Mouse (Mus musculus): ENCODE measurements around the gene 3425401B19Rik.

3425401B19Rik gene

DNA sequence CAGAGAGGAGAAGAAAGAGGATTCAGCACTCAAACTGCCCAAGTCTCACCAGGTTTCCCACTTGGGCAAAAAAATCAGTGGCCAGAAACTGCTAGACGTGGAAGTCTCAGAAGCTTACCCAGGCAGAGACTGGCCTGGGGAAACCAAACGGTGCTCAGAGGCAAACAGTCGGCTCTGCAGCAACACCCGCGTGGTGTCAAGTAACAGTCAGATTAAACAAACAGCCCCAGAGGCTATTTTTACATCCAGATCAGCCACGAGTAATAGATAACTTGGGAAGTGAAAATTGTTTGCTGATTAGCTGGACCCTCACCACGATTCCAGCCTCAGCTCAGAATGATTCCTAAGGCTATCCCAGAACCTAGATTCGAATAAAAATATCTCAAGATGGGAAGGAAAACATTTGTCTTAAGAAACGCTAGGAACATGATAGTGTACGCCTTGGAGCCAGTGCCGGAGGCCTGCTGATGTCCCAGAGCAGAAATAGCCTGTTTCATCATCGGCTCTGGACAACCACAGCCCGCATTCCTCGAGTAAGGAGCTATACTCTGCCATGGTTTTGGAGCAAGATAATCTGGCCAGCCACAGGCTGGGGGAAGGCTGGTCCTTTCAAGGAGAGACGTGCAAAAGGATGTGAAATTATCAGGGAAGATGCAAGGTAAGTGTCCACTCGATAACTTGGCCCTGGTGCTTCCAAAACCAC, at the start of gene 3425401B19Rik:
TSS of gene 3425401B19Rik (minus strand) at position 170 of the 703 bp plus-strand sequence.
- no peak for DNase-seq (ENCODE audit: low spot score in 2 of 2)

DNA sequence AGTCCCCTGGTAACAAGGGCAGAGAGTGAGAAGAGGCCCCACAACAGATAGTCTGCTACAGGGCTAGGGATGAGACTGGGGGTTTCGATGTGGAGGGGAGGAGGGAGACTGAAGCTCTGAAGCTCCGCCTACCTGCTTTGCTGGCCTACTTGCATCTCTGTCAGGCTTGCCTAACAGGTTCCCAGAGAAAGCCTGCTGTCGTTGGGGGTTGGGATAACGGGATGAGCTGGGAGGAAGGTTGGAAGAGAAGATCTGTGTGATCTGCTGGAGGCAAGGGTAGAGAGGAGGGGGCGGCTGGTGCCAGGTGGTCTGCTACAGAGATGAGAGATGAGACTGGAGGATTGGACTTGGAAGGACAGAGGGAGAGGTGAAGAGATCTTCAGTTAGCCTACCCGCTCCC, 47.9 kb upstream of the 3425401B19Rik start:
- DNase-seq (ENCODE audit: low spot score in 2 of 2) = no peak

DNA sequence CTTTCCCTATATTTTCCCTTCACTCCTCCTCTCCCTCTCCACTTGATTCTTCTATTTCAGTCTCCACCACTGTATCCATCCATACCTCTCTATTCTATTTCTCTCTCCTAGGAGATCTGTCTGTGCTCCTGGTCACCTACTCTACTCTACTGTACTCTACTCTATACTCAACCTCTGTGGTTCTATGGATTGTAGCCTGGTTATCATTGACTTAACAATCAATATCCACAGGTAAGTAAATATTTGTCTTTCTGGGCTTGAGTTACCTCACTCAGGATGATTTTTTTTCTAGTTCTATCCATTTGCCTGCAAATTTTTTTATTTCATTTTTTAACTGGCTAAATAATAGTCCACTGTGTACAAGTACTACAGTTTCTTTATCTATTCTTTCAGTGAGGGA, 41.8 kb upstream of the 3425401B19Rik start:
- DNase-seq (ENCODE audit: low spot score in 2 of 2) = no peak

DNA sequence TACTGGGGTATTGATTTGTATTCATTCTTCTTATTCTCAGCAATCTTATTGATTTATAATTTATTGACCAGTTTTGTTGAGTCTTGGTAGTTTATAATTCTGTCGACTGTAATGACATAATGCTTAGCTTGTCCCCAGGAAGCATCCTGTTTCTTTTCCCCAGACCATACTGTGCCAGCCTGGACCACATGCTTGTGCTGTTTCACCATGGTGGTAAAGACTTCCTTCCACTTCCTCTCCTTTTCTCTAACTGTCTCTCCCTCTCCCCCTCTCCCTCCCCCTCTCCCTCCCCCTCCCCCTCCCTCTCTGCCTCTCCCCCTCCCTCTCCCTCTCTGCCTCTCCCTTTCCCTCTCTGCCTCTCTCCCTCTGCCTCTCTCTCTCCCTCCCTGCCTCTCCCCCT, 36.4 kb upstream of the 3425401B19Rik start:
- DNase-seq (ENCODE audit: low spot score in 2 of 2) = no peak

DNA sequence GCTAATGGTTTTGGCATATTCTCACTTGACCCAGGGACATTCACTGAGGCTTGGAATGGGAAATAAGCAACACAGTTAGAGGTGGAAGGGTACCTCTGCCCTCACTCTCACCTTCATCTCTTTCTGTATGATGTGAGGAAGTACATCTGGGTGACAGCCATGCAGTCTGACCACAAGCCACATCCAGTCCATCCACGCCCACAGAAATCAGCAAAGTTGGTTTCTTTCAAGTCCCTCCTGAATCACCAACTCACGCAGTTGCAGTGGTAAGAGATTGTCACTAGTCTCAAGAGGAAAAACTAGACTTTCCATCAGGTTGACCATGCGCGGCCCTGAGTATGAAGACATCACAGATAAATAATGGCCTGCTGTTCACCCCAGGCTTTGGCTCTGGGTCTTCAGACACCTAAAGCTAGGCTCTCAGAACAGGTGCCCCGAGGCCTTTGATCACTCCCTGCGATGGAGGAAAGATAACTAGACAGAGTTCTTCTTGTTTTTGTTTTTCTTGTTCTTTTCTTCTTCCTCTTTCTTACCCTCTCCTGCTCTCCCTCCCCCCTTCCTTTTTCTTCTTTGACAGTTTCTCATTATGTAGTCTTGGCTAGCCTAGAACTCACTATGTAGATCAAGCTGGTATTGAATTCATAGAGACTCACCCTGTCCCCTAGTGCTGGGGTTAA, 31.8 kb upstream of the 3425401B19Rik start:
- no peak for DNase-seq (ENCODE audit: low spot score in 2 of 2)

DNA sequence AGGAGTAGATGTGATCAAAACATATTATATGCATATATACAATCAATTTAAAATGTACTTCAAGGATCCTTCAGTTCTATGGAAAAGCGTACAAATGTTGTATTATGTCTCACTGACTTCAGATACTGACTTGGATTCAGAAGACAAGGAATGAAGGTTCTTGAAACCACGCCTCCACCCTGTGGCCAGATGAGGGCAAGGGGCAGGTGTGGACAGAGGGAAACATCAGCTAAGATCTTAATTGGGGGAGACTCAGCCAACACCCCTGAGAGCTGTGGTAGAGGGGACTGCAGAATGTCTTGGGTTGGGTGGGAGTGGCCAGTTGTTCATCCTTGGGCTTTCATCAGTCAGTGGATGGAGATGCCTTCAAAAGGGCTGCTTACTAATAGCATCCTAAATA, 30.4 kb upstream of the 3425401B19Rik start:
- DNase-seq (ENCODE audit: low spot score in 2 of 2) = no peak

DNA sequence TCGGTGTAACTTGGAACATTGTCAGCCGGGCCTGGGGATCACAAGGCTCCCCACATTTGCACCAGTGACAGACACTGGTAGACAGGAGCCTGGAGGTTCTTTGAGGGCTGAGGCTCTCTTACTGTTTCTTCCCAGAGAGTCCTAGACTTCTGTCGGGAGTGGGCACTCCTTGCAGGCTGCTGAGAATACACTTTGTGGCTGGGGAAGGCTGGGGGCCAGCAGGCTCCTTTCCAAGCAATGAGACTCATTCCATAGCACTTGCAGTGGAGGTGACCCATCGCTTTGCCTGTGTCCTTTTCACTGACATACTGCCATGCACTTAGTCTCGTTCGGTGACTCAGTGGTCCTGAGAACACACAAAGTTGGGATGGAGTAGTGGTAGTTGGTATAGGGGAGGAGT, 30.0 kb upstream of the 3425401B19Rik start:
- no peak for DNase-seq (ENCODE audit: low spot score in 2 of 2)

DNA sequence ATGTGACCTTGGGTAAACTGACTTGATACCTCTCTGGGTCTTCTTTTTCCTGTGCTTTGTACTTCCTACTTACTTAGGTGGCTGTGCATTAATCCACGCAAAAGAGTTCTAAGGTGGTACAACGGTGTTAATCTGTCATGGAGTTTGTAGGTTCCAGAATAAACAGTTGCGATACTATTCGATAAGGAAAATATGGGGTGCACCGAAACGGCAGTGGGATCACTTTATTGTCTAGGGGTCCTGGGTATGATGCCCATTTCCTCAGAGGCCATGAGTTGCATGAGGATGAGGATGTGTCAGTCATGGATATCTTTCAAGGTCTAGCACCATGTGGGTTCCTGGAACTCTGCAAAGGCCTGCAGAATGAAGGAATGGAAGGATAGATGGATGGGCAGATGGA, 24.8 kb upstream of the 3425401B19Rik start:
- no peak for DNase-seq (ENCODE audit: low spot score in 2 of 2)

DNA sequence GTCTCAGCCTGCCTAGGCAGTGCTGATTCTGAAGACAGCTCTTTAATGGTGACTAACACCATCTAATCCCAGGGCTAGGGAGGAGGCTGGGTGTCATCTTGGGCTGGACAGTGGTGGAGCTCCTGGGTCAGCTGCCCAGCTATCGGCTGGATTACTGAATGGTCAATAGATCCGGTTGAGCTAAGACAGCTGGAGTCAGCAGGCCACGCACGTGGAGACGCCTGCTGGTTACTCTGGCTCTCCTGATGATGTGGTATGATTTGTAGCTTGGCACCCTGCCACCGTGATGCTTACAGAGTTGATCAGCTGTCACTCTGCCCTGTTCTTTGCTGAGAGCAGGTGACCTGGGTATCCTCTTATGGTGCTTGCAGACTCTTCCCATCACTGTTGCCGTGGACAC, 23.7 kb upstream of the 3425401B19Rik start:
- no peak for DNase-seq (ENCODE audit: low spot score in 2 of 2)

DNA sequence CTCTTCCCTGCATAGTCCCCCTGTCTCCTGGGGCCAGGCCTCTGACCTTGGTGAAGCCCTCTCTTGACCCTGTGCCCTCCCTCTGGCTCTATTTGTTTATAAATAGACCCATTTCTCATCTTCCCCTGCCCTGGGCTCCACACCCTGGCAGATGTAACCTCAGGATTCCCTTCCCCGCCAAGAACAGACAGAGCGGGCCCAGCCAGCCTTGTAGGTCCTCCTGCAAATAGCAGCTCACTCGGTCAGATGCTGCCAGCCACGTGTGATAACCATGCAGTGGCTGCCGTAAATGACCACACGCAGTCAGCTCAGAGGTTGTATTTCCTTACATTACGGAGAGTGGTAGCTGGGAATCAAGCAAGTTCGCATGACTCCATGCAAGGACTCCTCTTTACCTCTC, 22.8 kb upstream of the 3425401B19Rik start:
- DNase-seq (ENCODE audit: low spot score in 2 of 2) = no peak

DNA sequence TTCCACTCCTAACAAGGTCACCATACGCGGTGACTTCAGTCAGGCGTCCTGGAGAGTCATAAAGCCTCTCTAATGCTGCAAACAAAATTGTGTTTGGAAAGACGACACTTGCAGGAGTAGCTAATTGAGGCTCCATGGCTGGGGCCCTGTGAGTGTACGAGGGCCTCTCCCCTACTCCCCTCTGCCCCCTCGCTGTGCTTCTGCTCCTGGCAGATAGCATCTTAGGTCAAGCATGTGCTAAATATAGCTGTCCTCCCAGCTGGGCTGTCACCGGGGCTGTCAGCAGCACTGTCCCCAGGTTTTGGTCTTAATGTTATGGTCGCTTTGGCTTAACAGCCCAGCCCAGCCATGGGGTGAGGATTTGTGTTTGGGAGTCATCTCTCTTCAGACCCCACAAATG, 15.9 kb upstream of the 3425401B19Rik start:
- no peak for DNase-seq (ENCODE audit: low spot score in 2 of 2)

DNA sequence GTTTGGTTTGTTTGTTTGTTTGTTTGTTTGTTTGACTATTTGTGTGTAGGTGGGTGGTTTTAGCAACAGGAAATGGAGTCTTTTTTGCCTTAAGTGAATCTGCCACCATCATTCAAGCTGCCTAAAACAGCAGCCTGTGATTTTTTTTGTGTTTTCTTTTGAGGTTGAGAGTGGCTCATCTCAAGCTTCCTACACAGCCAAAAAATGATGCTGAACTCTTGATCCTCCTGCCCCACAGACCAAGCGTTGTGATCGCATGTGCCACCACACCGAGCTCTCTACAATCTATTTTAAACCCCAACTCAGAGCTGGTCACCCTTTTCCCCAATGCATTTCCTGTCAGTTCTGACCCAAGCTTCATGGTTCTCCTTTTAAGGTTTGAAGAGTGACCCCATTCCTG, 13.5 kb upstream of the 3425401B19Rik start:
- no peak for DNase-seq (ENCODE audit: low spot score in 2 of 2)

DNA sequence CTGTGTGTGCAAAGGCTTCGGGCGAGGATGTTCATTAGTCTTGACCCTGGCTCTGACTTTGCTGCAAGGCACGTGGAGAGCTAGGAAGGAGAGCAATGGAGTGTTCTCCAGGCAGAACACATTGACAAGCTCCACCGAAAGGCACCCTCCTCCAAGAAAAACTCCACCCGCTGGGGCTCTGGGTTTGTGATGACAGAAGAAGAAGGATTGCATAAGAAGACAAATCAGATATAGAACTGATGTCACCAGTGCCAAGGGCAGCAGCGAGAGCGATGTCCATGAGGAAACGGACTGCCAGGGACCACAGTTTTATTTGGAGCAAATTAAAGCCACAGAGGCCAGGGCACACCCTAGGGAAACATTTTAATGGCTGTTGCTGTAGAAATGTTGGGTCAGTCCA, 12.7 kb upstream of the 3425401B19Rik start:
- DNase-seq (ENCODE audit: low spot score in 2 of 2) = no peak

DNA sequence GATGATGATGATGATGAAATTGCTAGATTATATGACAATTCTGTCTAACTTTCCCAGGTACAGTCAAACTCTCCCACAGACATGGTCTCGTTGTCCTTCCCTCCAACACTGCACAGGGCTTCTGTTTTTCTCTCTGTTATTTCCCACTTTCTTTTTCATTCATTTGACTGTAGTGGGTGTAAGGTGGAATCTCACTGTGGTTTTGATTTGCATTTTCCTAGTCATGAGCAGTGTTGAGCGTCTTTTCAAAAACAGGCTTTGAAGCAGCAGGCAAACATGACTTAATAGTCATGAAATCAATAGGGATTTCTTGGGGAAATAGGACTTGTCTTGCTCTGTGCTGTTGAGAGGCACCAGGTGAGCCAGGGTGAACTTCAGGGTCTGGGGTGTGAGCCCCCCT, 11.3 kb upstream of the 3425401B19Rik start:
- DNase-seq (ENCODE audit: low spot score in 2 of 2) = no peak

DNA sequence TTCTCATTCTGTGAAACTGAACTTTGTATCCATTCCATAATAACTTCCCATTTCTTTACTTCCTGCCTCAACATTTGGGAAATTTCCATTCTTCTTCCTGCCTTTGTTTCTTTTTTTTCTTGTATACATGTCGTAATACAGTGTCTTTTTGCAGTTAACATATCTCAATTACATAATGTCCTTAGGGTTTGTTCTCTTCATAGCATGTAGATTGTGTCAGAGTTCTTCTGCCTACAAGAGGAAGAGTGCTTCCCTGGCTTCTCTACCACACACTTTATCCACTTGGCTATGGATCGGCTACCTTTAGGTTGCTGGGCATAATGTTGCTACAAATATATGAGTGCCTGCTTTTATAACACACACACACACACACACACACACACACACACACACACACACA, 10.8 kb upstream of the 3425401B19Rik start:
- DNase-seq (ENCODE audit: low spot score in 2 of 2) = no peak

DNA sequence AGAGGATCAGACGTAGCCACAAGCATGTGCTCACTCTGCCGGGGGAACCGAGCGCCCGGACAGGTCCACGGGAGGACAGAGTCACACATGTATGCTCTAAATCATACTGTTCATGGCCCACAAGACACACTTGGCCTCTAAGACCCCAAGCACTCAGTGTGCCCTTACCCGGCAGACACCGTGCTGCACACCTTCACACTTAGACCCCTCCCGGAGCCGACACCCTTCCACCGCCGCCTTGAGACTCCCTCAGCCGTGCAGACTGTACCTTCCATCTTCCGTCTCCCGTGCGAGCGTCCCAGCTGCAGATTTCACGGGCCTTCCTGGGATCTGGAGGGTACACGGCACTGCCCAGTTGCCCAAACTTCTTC, 373 bp downstream of the 3425401B19Rik start:
- DNase-seq (ENCODE audit: low spot score in 2 of 2) = no peak

DNA sequence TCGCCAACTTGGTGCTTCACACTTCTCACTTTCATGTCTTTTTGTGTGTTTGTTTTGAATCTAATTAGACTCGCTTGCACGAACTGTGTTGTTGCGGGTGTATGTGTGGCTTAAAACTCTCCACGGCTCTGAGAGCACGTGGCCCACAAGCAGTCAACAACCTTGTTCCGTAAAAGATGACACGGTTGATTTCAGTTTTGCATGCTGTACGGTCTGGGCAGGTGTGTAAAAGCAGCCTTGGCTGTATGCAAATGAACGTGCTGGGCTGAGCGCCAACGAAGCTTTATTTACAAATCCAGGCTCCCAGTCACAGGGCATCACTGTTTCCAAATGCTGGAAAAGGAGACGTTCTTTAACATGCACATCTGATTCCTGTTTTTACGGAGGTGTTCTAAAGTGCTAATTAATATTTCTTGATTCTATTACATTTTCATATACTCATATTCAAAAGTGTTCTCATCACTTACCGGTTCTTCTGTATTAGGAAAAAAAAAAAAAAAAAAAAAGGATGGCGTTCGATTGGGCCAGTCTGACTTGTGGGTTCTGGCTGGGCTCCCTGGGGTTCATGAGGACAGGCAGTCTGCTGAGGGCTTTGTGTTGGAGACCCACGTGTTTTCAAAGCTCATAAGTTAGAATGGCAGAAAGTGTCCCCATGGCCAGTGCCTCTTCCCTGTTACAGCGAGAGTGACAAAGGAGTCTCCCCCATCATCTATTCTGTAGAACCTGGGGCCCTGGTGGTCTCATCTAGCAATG, 935 bp downstream of the 3425401B19Rik start:
- DNase-seq (ENCODE audit: low spot score in 2 of 2) = peak; percentile 26 to 41

DNA sequence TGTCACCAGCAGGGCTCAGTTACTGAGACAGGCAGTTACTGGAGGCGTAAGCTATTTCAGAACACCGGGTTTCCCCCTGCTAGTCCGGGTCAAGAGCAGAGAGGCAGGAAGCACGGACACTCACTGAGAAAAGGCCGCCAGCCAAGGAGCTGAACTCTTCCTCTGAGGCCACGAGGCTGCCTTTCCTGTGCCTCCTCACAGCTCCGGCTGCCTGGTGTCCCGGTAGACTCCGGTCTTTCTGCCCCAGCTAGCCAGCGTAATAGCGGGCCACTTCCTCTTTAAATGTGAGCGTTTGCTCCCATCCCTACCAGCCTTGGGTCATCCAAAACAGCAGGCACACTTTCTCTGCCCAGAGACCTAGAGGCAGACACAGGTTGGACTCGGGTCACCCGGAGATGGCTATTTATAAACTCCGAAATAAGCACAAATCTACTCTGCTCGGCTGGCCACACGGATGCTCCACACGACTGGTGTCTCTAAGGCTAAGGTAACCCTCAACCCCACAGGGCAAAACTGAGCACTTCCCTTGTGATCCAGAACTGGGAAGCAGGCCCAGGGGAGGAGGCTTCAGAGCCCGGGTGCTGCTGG, 1.7 kb downstream of the 3425401B19Rik start:
- DNase-seq (ENCODE audit: low spot score in 2 of 2) = peak in 1 of 2 experiments; percentile 21

DNA sequence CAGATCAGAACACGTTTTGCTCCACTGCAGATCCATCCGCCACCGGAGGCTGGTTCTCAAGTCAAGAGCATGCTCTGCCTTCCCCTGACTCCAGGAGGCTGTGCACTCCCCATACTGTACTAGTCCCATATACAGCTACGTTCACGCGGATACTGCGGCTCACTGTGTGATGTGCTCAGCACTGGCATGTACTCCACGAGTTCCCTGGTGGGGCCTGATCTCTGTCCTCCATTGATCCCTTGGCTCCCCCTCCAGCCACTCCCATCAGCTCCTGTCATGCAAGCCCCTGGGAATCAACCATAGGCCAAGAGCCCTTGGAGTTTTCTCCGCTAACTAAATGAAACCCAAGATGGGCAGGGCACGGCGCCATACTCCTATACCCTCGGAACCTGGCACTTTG, 2.6 kb downstream of the 3425401B19Rik start:
- DNase-seq (ENCODE audit: low spot score in 2 of 2) = no peak

DNA sequence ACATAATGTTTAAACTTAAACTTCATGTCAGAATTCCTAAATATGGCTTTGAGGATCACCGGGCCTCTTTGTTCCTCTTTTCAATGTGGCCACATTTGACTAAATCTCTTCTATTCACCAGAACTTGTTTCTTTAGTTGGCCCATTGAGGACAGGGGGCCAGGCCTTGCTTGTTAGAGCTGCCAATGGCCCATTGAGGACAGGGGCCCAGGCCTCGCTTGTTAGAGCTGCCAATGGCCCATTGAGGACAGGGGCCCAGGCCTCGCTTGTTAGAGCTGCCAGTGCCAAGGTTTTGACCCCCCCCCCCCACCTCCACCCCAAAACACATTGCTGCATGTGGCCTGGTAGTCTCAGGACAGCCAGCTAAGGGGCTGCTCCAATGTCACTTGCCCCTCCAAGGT, 3.5 kb downstream of the 3425401B19Rik start:
- DNase-seq (ENCODE audit: low spot score in 2 of 2) = no peak

DNA sequence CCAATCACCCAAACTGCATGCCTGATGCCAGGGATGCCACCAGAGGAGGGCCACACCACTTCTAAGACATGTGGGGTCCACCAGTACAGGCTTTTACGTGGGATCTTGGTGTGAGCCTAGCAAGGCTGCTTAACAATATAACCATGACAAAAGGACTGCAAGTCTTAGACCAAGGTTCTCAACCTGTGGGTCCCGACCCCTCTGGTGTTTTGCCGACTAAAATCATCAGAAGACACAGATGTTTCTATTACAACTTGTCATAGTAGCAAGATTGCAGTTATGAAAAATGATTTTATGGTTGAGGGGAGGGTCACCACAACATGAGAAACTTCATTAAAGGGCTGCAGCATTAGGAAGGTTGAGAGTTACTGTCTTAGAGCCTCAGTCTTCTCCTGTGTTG, 6.5 kb downstream of the 3425401B19Rik start:
- no peak for DNase-seq (ENCODE audit: low spot score in 2 of 2)

DNA sequence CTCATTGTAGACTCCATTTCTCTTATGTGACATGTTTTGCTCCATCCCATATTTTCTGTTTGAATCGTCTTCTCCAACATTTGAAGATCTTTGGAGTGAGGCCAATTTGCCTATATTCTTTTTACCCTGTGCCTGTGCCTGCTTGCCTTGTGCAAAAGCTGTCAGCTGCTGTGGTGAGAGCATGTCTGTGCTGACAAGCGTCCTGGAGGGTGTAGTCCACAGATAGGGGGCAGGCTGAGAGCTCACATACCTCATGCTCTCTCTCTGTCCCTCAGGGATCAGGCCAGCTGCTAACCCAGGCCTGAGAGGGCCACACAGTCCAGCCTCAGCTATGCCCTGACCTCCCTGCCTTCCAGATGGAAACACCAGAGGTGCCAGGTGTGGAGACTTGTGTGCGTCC, 11.9 kb downstream of the 3425401B19Rik start:
- DNase-seq (ENCODE audit: low spot score in 2 of 2) = peak in 1 of 2 experiments; percentile 11

DNA sequence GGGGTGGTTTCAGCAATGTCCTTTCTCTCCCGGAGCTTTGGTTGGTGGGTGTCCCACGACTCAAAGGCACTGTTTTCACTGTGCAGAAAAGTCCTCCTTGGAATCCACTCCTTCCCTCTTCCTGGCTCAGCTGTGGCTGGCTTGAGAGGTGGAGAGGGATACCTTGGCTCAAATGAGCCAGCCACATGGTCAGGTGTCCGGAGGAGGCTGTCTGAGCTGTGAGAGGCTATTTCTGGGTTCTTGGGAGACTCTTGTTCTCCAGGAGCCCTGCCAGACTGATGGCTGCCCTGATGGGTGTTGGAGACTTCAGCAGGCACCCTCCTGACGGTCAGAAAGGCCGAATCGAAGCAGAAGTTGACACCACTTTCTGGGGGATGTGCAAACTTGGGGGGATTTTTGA, 22.0 kb downstream of the 3425401B19Rik start:
- no peak for DNase-seq (ENCODE audit: low spot score in 2 of 2)
